Mouse (Mus musculus): ENCODE results near the gene Kifc3. TPM values are rescaled to one million over a fixed set of nuclear protein-coding genes. Genes with fewer than 3 reads are reported as not detected.

Kifc3 gene
- total RNA-seq, 2 experiments from 2014 or later = 116 to 117 TPM

DNA sequence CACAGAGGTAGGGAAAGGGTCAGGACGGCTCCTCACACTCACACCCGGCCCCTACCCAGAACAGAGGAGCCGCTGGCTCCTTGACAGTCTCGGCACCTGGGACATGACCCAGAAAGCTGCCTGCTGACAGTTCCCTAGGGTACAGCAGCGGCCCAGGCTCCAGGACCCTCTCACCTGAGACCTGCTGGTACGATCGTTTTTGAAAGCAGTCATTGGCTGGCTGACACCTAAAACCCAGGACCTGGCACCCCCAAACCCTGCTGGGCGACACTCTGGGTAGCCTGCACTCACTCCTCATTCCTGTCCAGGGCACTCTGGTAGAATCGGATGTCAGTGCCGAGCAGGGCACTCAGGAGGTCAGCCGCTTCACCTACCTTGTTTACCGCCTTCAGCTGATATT is 65.4 kb downstream of the Kifc3 start:
- no peak for DNase-seq (ENCODE audit: low spot score in 2 of 2)

- no peak for DNase-seq (ENCODE audit: low spot score in 2 of 2)
Observed at GRCm38 (mm10) chr8:95136218-95136617, 66.4 kb downstream of the Kifc3 start.

- DNase-seq (ENCODE audit: low spot score in 2 of 2) = no peak
Observed at GRCm38 (mm10) chr8:95135242-95135641, 67.4 kb downstream of the Kifc3 start.

GRCm38 (mm10) chr8:95134186-95134585 is 68.4 kb downstream of the Kifc3 start:
- no peak for DNase-seq (ENCODE audit: low spot score in 2 of 2)

- DNase-seq (ENCODE audit: low spot score in 2 of 2) = no peak
Observed at GRCm38 (mm10) chr8:95131983-95132382, 70.6 kb downstream of the Kifc3 start.

- DNase-seq (ENCODE audit: low spot score in 2 of 2) = no peak
Observed at GRCm38 (mm10) chr8:95130966-95131537, 71.6 kb downstream of the Kifc3 start.

GRCm38 (mm10) chr8:95128750-95129260 is 73.8 kb downstream of the Kifc3 start:
- DNase-seq (ENCODE audit: low spot score in 2 of 2) = no peak

DNA sequence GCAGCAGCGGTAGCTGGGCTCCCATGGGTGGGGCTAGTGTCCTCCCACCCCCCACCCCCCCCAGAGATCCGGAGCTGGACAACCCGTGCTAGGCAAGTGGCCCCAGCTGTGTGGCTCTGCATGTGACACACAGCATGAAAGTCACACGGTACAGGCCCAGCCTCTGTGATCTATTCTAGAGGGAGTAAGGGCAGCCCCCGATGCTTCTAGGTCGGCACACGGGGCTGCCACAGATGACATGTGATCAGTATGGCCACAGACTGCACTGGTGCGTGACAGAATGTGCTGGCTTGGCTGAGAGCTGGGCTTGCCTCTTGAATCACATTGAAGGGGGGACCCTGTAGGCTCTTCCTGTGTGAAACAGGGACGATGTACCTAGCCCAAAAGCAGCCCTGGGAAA is 75.0 kb downstream of the Kifc3 start:
- no peak for DNase-seq (ENCODE audit: low spot score in 2 of 2)

DNA sequence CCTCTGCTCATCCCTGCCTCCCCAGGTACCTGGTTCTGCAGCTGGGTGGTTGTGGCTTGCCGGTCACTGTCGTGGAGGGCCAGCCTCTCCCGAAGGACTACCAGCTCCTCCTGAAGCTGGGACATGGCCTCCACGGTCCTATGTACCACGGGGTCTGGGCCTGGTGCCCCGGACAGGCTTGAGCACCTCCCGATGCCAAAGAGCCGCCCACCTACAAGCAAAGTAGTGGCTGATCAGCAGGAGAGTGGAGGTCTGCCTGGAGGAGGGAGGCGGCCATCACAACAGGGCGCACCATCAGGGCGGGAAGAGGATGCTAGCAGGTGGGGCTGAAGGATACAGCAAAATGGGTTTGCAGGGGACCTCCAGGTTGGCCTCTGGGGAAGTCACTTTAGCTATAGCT is 76.1 kb downstream of the Kifc3 start:
- DNase-seq (ENCODE audit: low spot score in 2 of 2) = no peak

- DNase-seq (ENCODE audit: low spot score in 2 of 2) = no peak
Observed at GRCm38 (mm10) chr8:95123455-95123854, 79.2 kb downstream of the Kifc3 start.

- no peak for DNase-seq (ENCODE audit: low spot score in 2 of 2)
Observed at GRCm38 (mm10) chr8:95113750-95114149, 88.9 kb downstream of the Kifc3 start.

GRCm38 (mm10) chr8:95113108-95113507 is 89.5 kb downstream of the Kifc3 start:
- no peak for DNase-seq (ENCODE audit: low spot score in 2 of 2)

DNA sequence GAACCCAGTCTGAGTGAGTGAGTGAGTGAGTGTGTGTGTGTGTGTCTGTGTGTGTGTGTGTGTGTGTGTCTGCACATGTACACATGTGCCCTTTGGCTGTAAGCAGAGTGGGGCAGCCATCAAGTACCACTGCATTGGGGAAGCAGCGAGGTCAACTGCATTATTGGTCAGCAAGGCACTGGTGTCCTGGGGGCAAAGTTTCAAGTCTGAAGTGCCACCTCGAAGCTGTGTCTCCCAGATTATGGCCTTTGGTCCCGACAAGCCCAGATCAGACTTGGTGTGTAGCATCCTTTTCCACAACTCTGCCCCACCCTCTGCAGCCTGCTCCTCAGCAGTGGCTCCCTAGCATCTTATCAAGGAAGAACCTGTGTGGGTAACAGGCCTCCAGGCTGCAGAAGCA is 90.0 kb downstream of the Kifc3 start:
- DNase-seq (ENCODE audit: low spot score in 2 of 2) = no peak

GRCm38 (mm10) chr8:95107306-95107705 is 95.3 kb downstream of the Kifc3 start:
- no peak for DNase-seq (ENCODE audit: low spot score in 2 of 2)

DNA sequence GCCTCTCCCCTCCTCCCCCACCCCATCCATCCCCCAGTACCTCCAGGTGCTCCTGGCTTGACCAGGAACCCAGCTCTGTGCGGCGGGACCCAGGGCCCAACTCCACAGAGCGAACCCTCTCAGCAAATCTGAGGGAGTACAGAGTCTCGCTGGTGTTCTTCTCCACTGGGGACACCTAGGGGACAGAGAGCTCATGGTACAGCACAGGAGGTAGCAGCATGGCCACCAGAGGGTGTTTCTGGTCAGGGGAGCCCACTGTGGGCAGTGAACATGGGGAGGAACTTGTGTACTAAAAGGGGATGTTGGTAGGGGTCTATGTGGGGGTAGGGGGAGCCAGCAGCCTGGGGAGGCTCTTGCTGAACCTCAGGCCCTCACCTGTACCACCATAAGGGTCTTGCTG is 100.6 kb downstream of the Kifc3 start:
- no peak for DNase-seq (ENCODE audit: low spot score in 2 of 2)

DNA sequence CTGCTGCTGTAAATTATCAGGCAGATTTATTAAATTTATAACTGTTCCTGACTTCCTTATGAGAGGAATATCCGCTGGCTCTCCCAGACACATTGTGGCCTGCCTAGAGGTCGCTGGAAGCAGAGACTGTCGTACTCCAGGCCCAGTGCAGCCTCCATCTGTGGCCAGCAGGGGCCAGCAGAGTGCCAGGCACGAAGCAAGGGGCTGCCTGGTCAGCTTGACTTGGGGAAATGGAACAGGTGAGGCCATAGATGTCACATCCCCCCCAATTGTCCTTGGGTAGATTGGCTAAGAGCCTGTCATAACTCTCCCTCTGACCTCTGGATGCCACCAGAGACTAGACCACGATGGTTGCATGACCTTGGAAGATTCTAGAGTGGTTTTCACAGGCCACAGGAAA is 103.6 kb downstream of the Kifc3 start:
- DNase-seq (ENCODE audit: low spot score in 2 of 2) = peak; percentile 57 to 62

GRCm38 (mm10) chr8:95093574-95093973 is 109.0 kb downstream of the Kifc3 start:
- no peak for DNase-seq (ENCODE audit: low spot score in 2 of 2)

DNA sequence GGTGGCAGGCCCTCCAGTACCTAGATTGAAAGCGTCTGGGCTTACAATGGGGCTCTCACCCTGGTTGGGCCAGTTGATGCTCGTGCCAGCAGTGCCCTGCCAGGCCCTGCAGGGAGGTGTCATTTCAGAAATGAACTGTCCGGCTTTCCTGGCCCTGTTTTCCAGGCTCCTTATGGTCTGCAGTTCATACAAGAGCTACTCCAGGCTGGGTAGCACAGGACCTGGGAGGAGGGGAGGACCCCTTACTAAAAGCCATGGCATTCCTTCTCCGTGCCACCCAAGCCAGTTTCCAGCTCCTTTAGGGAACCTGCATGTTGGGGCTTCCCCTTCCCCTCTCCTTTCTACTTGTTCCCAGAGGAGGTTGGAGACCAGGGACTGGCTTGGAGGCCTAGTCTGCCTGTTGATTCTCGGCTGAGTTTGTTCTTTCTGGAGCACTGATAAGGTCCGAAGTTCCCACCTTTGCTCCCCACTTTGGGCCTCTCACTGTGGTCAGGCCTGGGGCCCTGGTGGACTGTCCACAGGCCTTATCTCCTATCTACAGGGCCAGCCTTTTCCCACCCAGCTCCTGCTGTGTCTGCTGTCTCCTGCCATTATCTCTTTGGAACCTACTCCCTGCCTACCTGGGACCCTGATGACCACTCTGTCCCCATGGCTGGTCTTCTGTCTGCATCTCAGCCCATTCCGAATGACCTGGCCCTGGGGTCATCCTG is 117.0 kb downstream of the Kifc3 start:
- DNase-seq (ENCODE audit: low spot score in 2 of 2) = no peak

GRCm38 (mm10) chr8:95084744-95085431 is 117.7 kb downstream of the Kifc3 start:
- DNase-seq (ENCODE audit: low spot score in 2 of 2) = no peak

DNA sequence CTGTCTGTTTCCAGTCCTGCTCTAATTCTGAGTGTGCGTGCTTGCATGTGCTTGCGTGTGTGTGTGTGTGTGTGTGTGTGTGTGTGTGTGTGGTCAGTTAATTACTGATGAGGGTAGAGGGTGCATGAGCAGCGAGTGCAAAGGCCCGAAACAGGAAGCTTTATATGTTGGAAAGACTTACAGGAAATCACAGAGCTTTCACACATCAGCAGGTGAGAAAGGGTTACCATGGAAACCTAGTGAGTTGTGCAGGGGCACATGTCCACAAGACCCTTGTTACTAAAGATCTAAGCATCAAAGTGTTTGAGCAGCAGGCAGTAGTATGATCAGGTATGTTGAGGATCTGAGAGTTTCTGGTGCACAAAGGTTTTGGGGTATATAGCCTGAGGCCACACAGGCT is 118.4 kb downstream of the Kifc3 start:
- DNase-seq (ENCODE audit: low spot score in 2 of 2) = no peak

DNA sequence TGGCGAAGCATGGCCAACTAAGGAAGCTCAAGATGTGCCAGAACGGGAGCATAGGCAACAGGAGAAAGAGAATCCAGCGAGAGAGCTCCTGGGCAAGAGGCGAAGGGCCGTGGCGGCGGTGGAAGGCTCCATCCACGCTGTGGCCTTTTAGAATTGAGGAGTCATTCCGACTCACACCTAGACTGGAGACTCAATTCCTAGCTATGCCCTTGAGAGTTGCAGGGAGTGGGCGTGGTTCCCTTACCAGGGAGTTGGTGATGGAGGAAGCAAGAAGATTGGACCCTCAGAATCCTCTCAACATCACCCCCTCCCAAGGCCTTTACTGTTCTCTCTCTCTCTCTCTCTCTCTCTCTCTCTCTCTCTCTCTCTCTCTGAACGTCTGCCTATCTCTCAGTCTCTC is 121.0 kb downstream of the Kifc3 start:
- DNase-seq (ENCODE audit: low spot score in 2 of 2) = no peak
